Mouse (Mus musculus): Measurements from ENCODE around the gene Eif2b4.

The Eif2b4 gene

GRCm38 (mm10) chr5:31199893-31200292, 6.7 kb upstream of the Eif2b4 start:
- DNase-seq (ENCODE audit: low spot score in 2 of 2), result no peak

GRCm38 (mm10) chr5:31199321-31199892, 6.2 kb upstream of the Eif2b4 start:
- DNase-seq (ENCODE audit: low spot score in 2 of 2), result no peak

- DNase-seq (ENCODE audit: low spot score in 2 of 2), result no peak
These were observed 5.5 kb upstream of the Eif2b4 start for GRCm38 (mm10) chr5:31198616-31199320.

GRCm38 (mm10) chr5:31198170-31198569, 4.9 kb upstream of the Eif2b4 start:
- no peak for DNase-seq (ENCODE audit: low spot score in 2 of 2)

GRCm38 (mm10) chr5:31197072-31197471, 3.8 kb upstream of the Eif2b4 start:
- no peak for DNase-seq (ENCODE audit: low spot score in 2 of 2)

- DNase-seq (ENCODE audit: low spot score in 2 of 2), result no peak
These were observed 3.0 kb upstream of the Eif2b4 start for GRCm38 (mm10) chr5:31196207-31196606.

GRCm38 (mm10) chr5:31195671-31196070, 2.4 kb upstream of the Eif2b4 start:
- no peak for DNase-seq (ENCODE audit: low spot score in 2 of 2)

GRCm38 (mm10) chr5:31194486-31195485, 1.6 kb upstream of the Eif2b4 start:
- no peak for DNase-seq (ENCODE audit: low spot score in 2 of 2)

GRCm38 (mm10) chr5:31193631-31194281, 526 bp upstream of the Eif2b4 start:
- DNase-seq (ENCODE audit: low spot score in 2 of 2), result no peak

- no peak for DNase-seq (ENCODE audit: low spot score in 2 of 2)
These were observed 938 bp downstream of the Eif2b4 start for GRCm38 (mm10) chr5:31192045-31192938.

- DNase-seq (ENCODE audit: low spot score in 2 of 2), result no peak
These were observed 3.0 kb downstream of the Eif2b4 start for GRCm38 (mm10) chr5:31190201-31190600.

- DNase-seq (ENCODE audit: low spot score in 2 of 2), result no peak
These were observed 4.9 kb downstream of the Eif2b4 start for GRCm38 (mm10) chr5:31188223-31188840.

- no peak for DNase-seq (ENCODE audit: low spot score in 2 of 2)
These were observed 9.6 kb downstream of the Eif2b4 start for GRCm38 (mm10) chr5:31183678-31184077.

- DNase-seq (ENCODE audit: low spot score in 2 of 2), result no peak
These were observed 12.0 kb downstream of the Eif2b4 start for GRCm38 (mm10) chr5:31181183-31181770.

- peak; percentile 94 to 96 for DNase-seq (ENCODE audit: low spot score in 2 of 2)
These were observed 13.2 kb downstream of the Eif2b4 start, which contains the start of the genes Gm29609 and Gtf3c2 for GRCm38 (mm10) chr5:31179766-31180630. Gene Gm29609 (minus strand): TSS chr5:31179911. Gene Gtf3c2 (minus strand): TSS chr5:31180144.

- no peak for DNase-seq (ENCODE audit: low spot score in 2 of 2)
These were observed 13.9 kb downstream of the Eif2b4 start for GRCm38 (mm10) chr5:31179301-31179765.

GRCm38 (mm10) chr5:31168630-31169029, 24.6 kb downstream of the Eif2b4 start:
- no peak for DNase-seq (ENCODE audit: low spot score in 2 of 2)

- DNase-seq (ENCODE audit: low spot score in 2 of 2), result no peak
These were observed 28.4 kb downstream of the Eif2b4 start for GRCm38 (mm10) chr5:31164878-31165277.

- DNase-seq (ENCODE audit: low spot score in 2 of 2), result no peak
These were observed 30.8 kb downstream of the Eif2b4 start for GRCm38 (mm10) chr5:31162462-31162861.
